ENCODE assay signal across 25 mouse cellular contexts in the genomic region with DNA sequence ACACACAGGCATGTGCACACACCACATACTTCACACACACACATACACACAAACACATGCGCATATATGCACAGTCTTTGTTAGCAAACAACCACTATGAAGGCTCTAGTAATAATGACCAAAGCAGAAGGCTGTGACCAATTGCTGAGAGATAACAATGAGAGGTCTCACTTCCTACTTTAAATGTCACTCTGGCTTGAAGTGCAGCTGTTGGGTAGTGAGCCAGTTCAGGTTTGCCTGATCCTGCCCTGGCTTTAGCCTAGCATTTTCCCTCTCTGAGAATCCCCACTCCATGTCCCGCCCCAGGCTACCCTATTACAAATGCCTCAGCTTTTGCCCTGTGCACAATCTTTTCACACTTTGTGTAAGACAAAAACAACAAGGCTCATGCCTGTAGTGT.
"Had no signal": no experiment of that assay in that cellular context is flagged by ENCODE, and none has a peak within 500 bp of the region (broad histone marks: within the 10 kb centered on the region; RNA-seq: fewer than 3 reads in every experiment).

No protein-coding gene starts in this region.

- H3K4me1 ChIP-seq: heart, embryonic 13.5 days; heart, embryonic 15.5 days; hindbrain, embryonic 13.5 days; hindbrain, embryonic 15.5 days; kidney, embryonic 15.5 days; limb, embryonic 13.5 days; limb, embryonic 15.5 days had no signal

- H3K27me3 ChIP-seq: heart, embryonic 15.5 days; hindbrain, embryonic 13.5 days; hindbrain, embryonic 15.5 days; limb, embryonic 13.5 days; limb, embryonic 15.5 days had no signal

- H3K4me3 ChIP-seq: heart, adult 2 months; heart, embryonic 13.5 days; heart, embryonic 15.5 days; hindbrain, embryonic 13.5 days; hindbrain, embryonic 15.5 days; kidney, embryonic 15.5 days; limb, embryonic 13.5 days; limb, embryonic 15.5 days; liver, embryonic 12.5 days had no signal

- H3K9ac ChIP-seq: heart, embryonic 13.5 days; heart, embryonic 15.5 days; hindbrain, embryonic 13.5 days; hindbrain, embryonic 15.5 days; kidney, embryonic 15.5 days; limb, embryonic 13.5 days; limb, embryonic 15.5 days; liver, embryonic 12.5 days had no signal

- H3K36me3 ChIP-seq: heart, embryonic 13.5 days; heart, embryonic 15.5 days; hindbrain, embryonic 13.5 days; hindbrain, embryonic 15.5 days; kidney, embryonic 15.5 days; limb, embryonic 13.5 days; limb, embryonic 15.5 days; liver, embryonic 12.5 days had no signal

- ATAC-seq: hindbrain, postnatal 0 days; intestine, embryonic 16.5 days; liver, embryonic 12.5 days had no signal

- DNase-seq: gastrocnemius, postnatal 14 days; heart, adult 11 months; heart, adult 2 months; heart, postnatal 14 days; heart, postnatal 36 days; kidney, adult 11 months; kidney, adult 2 months; kidney, adult 9 months; kidney, postnatal 14 days; kidney, postnatal 36 days; layer of hippocampus, adult 9-11 months; layer of hippocampus, postnatal 36 days; left cerebral cortex, postnatal 4 days had no signal

- H3K9me3 ChIP-seq: heart, embryonic 13.5 days; heart, embryonic 15.5 days; hindbrain, embryonic 13.5 days; hindbrain, embryonic 15.5 days; kidney, embryonic 15.5 days; limb, embryonic 13.5 days; limb, embryonic 15.5 days; liver, embryonic 12.5 days had no signal

- H3K27ac ChIP-seq: heart, adult 2 months; heart, embryonic 13.5 days; heart, embryonic 15.5 days; hindbrain, embryonic 13.5 days; hindbrain, embryonic 15.5 days; hindbrain, postnatal 0 days; kidney, embryonic 15.5 days; kidney, postnatal 0 days; limb, embryonic 13.5 days; limb, embryonic 15.5 days; liver, embryonic 12.5 days had no signal

- H3K4me2 ChIP-seq: heart, embryonic 11.5 days; heart, embryonic 13.5 days; heart, embryonic 15.5 days; hindbrain, embryonic 13.5 days; hindbrain, embryonic 15.5 days; kidney, embryonic 15.5 days; limb, embryonic 13.5 days; limb, embryonic 15.5 days; liver, embryonic 12.5 days had no signal
